Mouse (Mus musculus) erythroid progenitor cell, adult 5-6 weeks (primary cell): ENCODE measurements around the gene Cdc42ep1. TPM values are rescaled to one million over a fixed set of nuclear protein-coding genes. Genes with fewer than 3 reads are reported as not detected.

Experiments
- total RNA-seq, 2 experiments: library from RNA; stranded (forward) in 1 of 2; stranded (reverse) in 1 of 2; fragments of 150-400 nt in 1 of 2; fragments of 186-747, 209-891 nt in 1 of 2; gene quantifications; 2 replicates each; pipeline versions ENCODE4 v1.2.3 to v1.2.4; 2015 to 2017; ENCODE audit warnings: low replicate concordance in 2 of 2

Gene Cdc42ep1
- total RNA-seq, 2 experiments from 2014 or later, result not detected

Other genes starting within 250 kb of the Cdc42ep1 start
- gene Cyth4, start 245.6 kb upstream of the Cdc42ep1 start, total RNA-seq (2015; ENCODE audit: low replicate concordance), result 11.2 and 18.4 TPM in 2 replicates
- 16.3 and 20.8 TPM in 2 replicates for gene Cyth4, start 245.6 kb upstream of the Cdc42ep1 start, total RNA-seq (2017; ENCODE audit: low replicate concordance)
- not detected in 2 replicates for gene Elfn2, start 123.9 kb upstream of the Cdc42ep1 start, total RNA-seq (2015; ENCODE audit: low replicate concordance)
- not detected in 2 replicates for gene Elfn2, start 123.9 kb upstream of the Cdc42ep1 start, total RNA-seq (2017; ENCODE audit: low replicate concordance)
- 1.7 and 1.8 TPM in 2 replicates for gene Mfng, start 69.1 kb upstream of the Cdc42ep1 start, total RNA-seq (2015; ENCODE audit: low replicate concordance)
- gene Mfng, start 69.1 kb upstream of the Cdc42ep1 start, total RNA-seq (2017; ENCODE audit: low replicate concordance), result 2.3 TPM in 1 of 2 replicates, not detected in the other
- gene Card10, start 39.6 kb upstream of the Cdc42ep1 start, total RNA-seq (2015; ENCODE audit: low replicate concordance), result 0.42 and 0.72 TPM in 2 replicates
- not detected in 2 replicates for gene Card10, start 39.6 kb upstream of the Cdc42ep1 start, total RNA-seq (2017; ENCODE audit: low replicate concordance)
- not detected in 2 replicates for gene Lgals2, start 12.9 kb downstream of the Cdc42ep1 start, total RNA-seq (2015; ENCODE audit: low replicate concordance)
- not detected in 2 replicates for gene Lgals2, start 12.9 kb downstream of the Cdc42ep1 start, total RNA-seq (2017; ENCODE audit: low replicate concordance)
- gene Gga1, start 34.6 kb downstream of the Cdc42ep1 start, total RNA-seq (2015; ENCODE audit: low replicate concordance), result 22.0 and 25.2 TPM in 2 replicates
- 3.5 and 6.0 TPM in 2 replicates for gene Gga1, start 34.6 kb downstream of the Cdc42ep1 start, total RNA-seq (2017; ENCODE audit: low replicate concordance)
- 1.3 TPM in 1 of 2 replicates, not detected in the other for gene Gm49510, start 57.0 kb downstream of the Cdc42ep1 start, total RNA-seq (2015; ENCODE audit: low replicate concordance)
- not detected in 2 replicates for gene Gm49510, start 57.0 kb downstream of the Cdc42ep1 start, total RNA-seq (2017; ENCODE audit: low replicate concordance)
- gene Sh3bp1, start 57.1 kb downstream of the Cdc42ep1 start, total RNA-seq (2015; ENCODE audit: low replicate concordance), result 17.7 and 21.4 TPM in 2 replicates
- gene Sh3bp1, start 57.1 kb downstream of the Cdc42ep1 start, total RNA-seq (2017; ENCODE audit: low replicate concordance), result 0.26 and 7.1 TPM in 2 replicates
- gene Pdxp, start 71.3 kb downstream of the Cdc42ep1 start, total RNA-seq (2015; ENCODE audit: low replicate concordance), result 0.72 and 2.1 TPM in 2 replicates
- gene Pdxp, start 71.3 kb downstream of the Cdc42ep1 start, total RNA-seq (2017; ENCODE audit: low replicate concordance), result 1.4 TPM in 1 of 2 replicates, not detected in the other
- 66.7 and 92.6 TPM in 2 replicates for gene Lgals1, start 84.1 kb downstream of the Cdc42ep1 start, total RNA-seq (2015; ENCODE audit: low replicate concordance)
- gene Lgals1, start 84.1 kb downstream of the Cdc42ep1 start, total RNA-seq (2017; ENCODE audit: low replicate concordance), result 67.5 and 70.4 TPM in 2 replicates
- 12.6 and 22.6 TPM in 2 replicates for gene Nol12, start 92.3 kb downstream of the Cdc42ep1 start, total RNA-seq (2015; ENCODE audit: low replicate concordance)
- 6.8 and 11.2 TPM in 2 replicates for gene Nol12, start 92.3 kb downstream of the Cdc42ep1 start, total RNA-seq (2017; ENCODE audit: low replicate concordance)
- gene Triobp, start 105.1 kb downstream of the Cdc42ep1 start, total RNA-seq (2015; ENCODE audit: low replicate concordance), result 40.7 and 72.8 TPM in 2 replicates
- gene Triobp, start 105.1 kb downstream of the Cdc42ep1 start, total RNA-seq (2017; ENCODE audit: low replicate concordance), result 46.2 and 61.3 TPM in 2 replicates
- gene H1f0, start 185.8 kb downstream of the Cdc42ep1 start, total RNA-seq (2015; ENCODE audit: low replicate concordance), result 13.7 and 21.4 TPM in 2 replicates
- 16.7 and 19.7 TPM in 2 replicates for gene H1f0, start 185.8 kb downstream of the Cdc42ep1 start, total RNA-seq (2017; ENCODE audit: low replicate concordance)
- gene Galr3, start 199.3 kb downstream of the Cdc42ep1 start, total RNA-seq (2015; ENCODE audit: low replicate concordance), result not detected in 2 replicates
- not detected in 2 replicates for gene Galr3, start 199.3 kb downstream of the Cdc42ep1 start, total RNA-seq (2017; ENCODE audit: low replicate concordance)
- 64.9 and 75.0 TPM in 2 replicates for gene Ankrd54, start 220.3 kb downstream of the Cdc42ep1 start, total RNA-seq (2015; ENCODE audit: low replicate concordance)
- gene Ankrd54, start 220.3 kb downstream of the Cdc42ep1 start, total RNA-seq (2017; ENCODE audit: low replicate concordance), result 37.3 and 66.5 TPM in 2 replicates
- 50.1 and 69.2 TPM in 2 replicates for gene Eif3l, start 232.6 kb downstream of the Cdc42ep1 start, total RNA-seq (2015; ENCODE audit: low replicate concordance)
- 47.1 and 47.9 TPM in 2 replicates for gene Eif3l, start 232.6 kb downstream of the Cdc42ep1 start, total RNA-seq (2017; ENCODE audit: low replicate concordance)